Mouse (Mus musculus) hindbrain, embryonic 16.5 days (tissue): Measurements from ENCODE around the gene Drosha. TPM values are rescaled to one million over a fixed set of nuclear protein-coding genes. Genes with fewer than 3 reads are reported as not detected.

Experiments
- ATAC-seq: fragments of 200-750 bp; cut with Nextera tagmentation; 2 replicates; pipeline ENCODE4 v1.8.0; 2017; ENCODE audit warnings: moderate TSS enrichment, moderate library complexity
- H3K27ac ChIP-seq: fragments of 300-500 bp; sonication (generic); 2 replicates; pipeline ENCODE4 v1.5.1; 2014; ENCODE audit warnings: low read depth, mild to moderate bottlenecking, control low read depth, low read length, moderate library complexity
- H3K27me3 ChIP-seq: fragments of 300-500 bp; sonication (generic); replicated peaks from 2 replicates; pipeline ENCODE4 v1.6.1; 2014; ENCODE audit warnings: low read length; ENCODE audit not compliant: control insufficient read depth, insufficient read depth
- H3K36me3 ChIP-seq: fragments of 300-500 bp; sonication (generic); 2 replicates; pipeline ENCODE4 v1.6.1; 2014; ENCODE audit warnings: mild to moderate bottlenecking, low read length, moderate library complexity, mixed read lengths; ENCODE audit not compliant: control insufficient read depth, insufficient read depth
- H3K4me1 ChIP-seq: fragments of 300-500 bp; sonication (generic); 2 replicates; pipeline ENCODE4 v1.6.1; 2014; ENCODE audit warnings: low read depth, low read length; ENCODE audit not compliant: control insufficient read depth, insufficient read depth
- H3K4me2 ChIP-seq: fragments of 300-500 bp; sonication (generic); 2 replicates; pipeline ENCODE4 v1.6.1; 2014; ENCODE audit warnings: mild to moderate bottlenecking, low read length, control low read depth, moderate library complexity
- H3K4me3 ChIP-seq: fragments of 300-500 bp; sonication (generic); 2 replicates; pipeline ENCODE4 v1.5.1; 2014; ENCODE audit warnings: mild to moderate bottlenecking, low read length, control low read depth, moderate library complexity
- H3K9ac ChIP-seq: fragments of 300-500 bp; sonication (generic); 2 replicates; pipeline ENCODE4 v1.6.1; 2014; ENCODE audit warnings: low read depth, mild to moderate bottlenecking, control low read depth, low read length, moderate library complexity
- H3K9me3 ChIP-seq: fragments of 300-500 bp; sonication (generic); 2 replicates; pipeline ENCODE4 v1.6.1; 2014; ENCODE audit warnings: mild to moderate bottlenecking, low read length, moderate library complexity; ENCODE audit not compliant: control insufficient read depth
- WGBS: fragments of 180-500 bp; shearing (Covaris S2); extraction: QIAGEN DNeasy Blood & Tissue Kit; methylation state at CpG from one replicate; pipeline ENCODE4 v1.1.7; 2014; 5-methylcytosine and 5-hydroxymethylcytosine counted together
- polyA plus RNA-seq: library from polyadenylated mRNA; unstranded; fragments of >200 nt; fragmentation: Nextera tagmentation; extraction: Ambion mirVana; gene quantifications from 2 replicates; pipeline ENCODE4 v1.2.1, GENCODE M21; 2015

Drosha gene
- polyA plus RNA-seq, 1 experiment from 2014 or later, result 42.7 TPM

GRCm38 (mm10) chr15:12875442-12876176 lies 51.0 kb downstream of the Drosha start:
- Histone ChIP-seq H3K4me3 (no peak overlapping the region), H3K9me3 (no peaks in the 10 kb centered on the region), H3K9ac (no peak overlapping the region), H3K4me1 (no peaks in the 10 kb centered on the region; the same call in 1 of the 2 replicates), H3K27ac (no peak overlapping the region), H3K27me3 (no peaks in the 10 kb centered on the region), H3K4me2 (no peak overlapping the region), H3K36me3 (peaks cover 12% of the 10 kb centered on the region)
- 58% methylated on average over 18 of the region's 18 CpGs for WGBS
- ATAC-seq, result peak; percentile 80

GRCm38 (mm10) chr15:12876266-12876665 lies 51.7 kb downstream of the Drosha start:
- Histone ChIP-seq H3K36me3 (peaks cover 8% of the 10 kb centered on the region), H3K9me3 (no peaks in the 10 kb centered on the region), H3K4me1 (no peaks in the 10 kb centered on the region; the same call in 1 of the 2 replicates), H3K27ac (no peak overlapping the region), H3K27me3 (no peaks in the 10 kb centered on the region), H3K4me2 (no peak overlapping the region), H3K4me3 (no peak overlapping the region), H3K9ac (no peak overlapping the region)
- WGBS, result 95% methylated on average over 2 of the region's 2 CpGs
- no peak for ATAC-seq

GRCm38 (mm10) chr15:12876881-12877280 lies 52.3 kb downstream of the Drosha start:
- Histone ChIP-seq H3K4me3 (no peak overlapping the region), H3K4me2 (no peak overlapping the region), H3K27me3 (no peaks in the 10 kb centered on the region), H3K27ac (no peak overlapping the region), H3K9ac (no peak overlapping the region), H3K9me3 (no peaks in the 10 kb centered on the region), H3K4me1 (no peaks in the 10 kb centered on the region; the same call in 1 of the 2 replicates), H3K36me3 (peaks cover 10% of the 10 kb centered on the region; the same call in 1 of the 2 replicates)
- WGBS, result 95% methylated on average over 4 of the region's 4 CpGs
- no peak for ATAC-seq

- Histone ChIP-seq H3K9ac (no peak overlapping the region), H3K27ac (no peak overlapping the region), H3K4me2 (no peak overlapping the region), H3K9me3 (no peaks in the 10 kb centered on the region), H3K36me3 (peaks cover 16% of the 10 kb centered on the region), H3K4me3 (no peak overlapping the region), H3K4me1 (no peaks in the 10 kb centered on the region; the same call in 1 of the 2 replicates), H3K27me3 (no peaks in the 10 kb centered on the region)
- ATAC-seq, result no peak
- WGBS, result 92% methylated on average over 12 of the region's 12 CpGs
These were observed 53.3 kb downstream of the Drosha start for GRCm38 (mm10) chr15:12877934-12878333.

GRCm38 (mm10) chr15:12878581-12878980 lies 54.0 kb downstream of the Drosha start:
- no peaks in the 10 kb centered on the region; the same call in 1 of the 2 replicates for H3K4me1 ChIP-seq
- H3K9me3 ChIP-seq, result no peaks in the 10 kb centered on the region
- no peak overlapping the region for H3K27ac ChIP-seq
- H3K36me3 ChIP-seq, result peaks cover 21% of the 10 kb centered on the region
- H3K9ac ChIP-seq, result no peak overlapping the region
- no peak overlapping the region for H3K4me2 ChIP-seq
- no peaks in the 10 kb centered on the region for H3K27me3 ChIP-seq
- no peak overlapping the region for H3K4me3 ChIP-seq
- 90% methylated on average over 9 of the region's 9 CpGs for WGBS
- no peak for ATAC-seq

GRCm38 (mm10) chr15:12879937-12880336 lies 55.3 kb downstream of the Drosha start:
- no peak overlapping the region for H3K27ac ChIP-seq
- no peaks in the 10 kb centered on the region for H3K27me3 ChIP-seq
- ATAC-seq, result no peak
- H3K9ac ChIP-seq, result no peak overlapping the region
- no peak overlapping the region for H3K4me3 ChIP-seq
- H3K36me3 ChIP-seq, result peaks cover 24% of the 10 kb centered on the region
- H3K9me3 ChIP-seq, result no peaks in the 10 kb centered on the region
- no peaks in the 10 kb centered on the region; the same call in 1 of the 2 replicates for H3K4me1 ChIP-seq
- H3K4me2 ChIP-seq, result no peak overlapping the region
- WGBS, result 88% methylated on average over 8 of the region's 8 CpGs

GRCm38 (mm10) chr15:12884855-12885254 lies 60.2 kb downstream of the Drosha start:
- H3K4me1 ChIP-seq, result no peaks in the 10 kb centered on the region
- WGBS, result 89% methylated on average over 15 of the region's 15 CpGs
- no peak overlapping the region for H3K4me3 ChIP-seq
- H3K9ac ChIP-seq, result no peak overlapping the region
- H3K27me3 ChIP-seq, result no peaks in the 10 kb centered on the region
- H3K36me3 ChIP-seq, result peaks cover 41% of the 10 kb centered on the region
- H3K4me2 ChIP-seq, result no peak overlapping the region
- ATAC-seq, result no peak
- no peak overlapping the region for H3K27ac ChIP-seq
- no peaks in the 10 kb centered on the region for H3K9me3 ChIP-seq

- Histone ChIP-seq H3K4me1 (no peaks in the 10 kb centered on the region), H3K4me2 (no peak overlapping the region), H3K9ac (no peak overlapping the region), H3K4me3 (no peak overlapping the region), H3K27me3 (no peaks in the 10 kb centered on the region), H3K36me3 (peaks cover 41% of the 10 kb centered on the region), H3K9me3 (no peaks in the 10 kb centered on the region), H3K27ac (no peak overlapping the region)
- WGBS, result 90% methylated on average over 11 of the region's 11 CpGs
- ATAC-seq, result no peak
These were observed 60.7 kb downstream of the Drosha start for GRCm38 (mm10) chr15:12885361-12885760.

- H3K36me3 ChIP-seq, result peaks cover 38% of the 10 kb centered on the region
- WGBS, result 95% methylated on average over 8 of the region's 8 CpGs
These were observed 62.6 kb downstream of the Drosha start for GRCm38 (mm10) chr15:12887206-12887605.

More at GRCm38 (mm10) chr15:12887206-12887605, 62.6 kb downstream of the Drosha start:
- Histone ChIP-seq H3K4me3 (no peak overlapping the region), H3K9me3 (no peaks in the 10 kb centered on the region), H3K27me3 (no peaks in the 10 kb centered on the region), H3K9ac (no peak overlapping the region), H3K27ac (no peak overlapping the region), H3K4me1 (no peaks in the 10 kb centered on the region), H3K4me2 (no peak overlapping the region)
- no peak for ATAC-seq
